Mouse (Mus musculus) ES-E14 (cell line): ENCODE data around the gene Ccl11.

ENCODE experiments used
- CHD2 ChIP-seq: IDR thresholded peaks from 2 replicates; pipeline ENCODE4 v1.6.1; 2014; ENCODE audit warnings: mild to moderate bottlenecking, low read depth, low read length, inconsistent platforms
- HCFC1 ChIP-seq: IDR thresholded peaks from 2 replicates; pipeline ENCODE4 v1.6.1; 2012; ENCODE audit warnings: low read length, inconsistent platforms, borderline replicate concordance; ENCODE audit not compliant: insufficient read depth
- MAFK ChIP-seq: IDR thresholded peaks from 2 replicates; pipeline ENCODE4 v1.6.1; 2014; ENCODE audit warnings: mild to moderate bottlenecking, low read depth, low read length, inconsistent platforms; ENCODE audit not compliant: insufficient read depth
- ZC3H11A ChIP-seq: IDR thresholded peaks from 2 replicates; pipeline ENCODE4 v1.6.1; 2012; ENCODE audit warnings: low read depth, mild to moderate bottlenecking, inconsistent platforms, low read length, borderline replicate concordance
- ZNF384 ChIP-seq: IDR thresholded peaks from 2 replicates; pipeline ENCODE4 v1.6.1; 2012; ENCODE audit warnings: low read depth, low read length, inconsistent platforms

- TF ChIP-seq MAFK (no peak), ZNF384 (no peak), CHD2 (no peak), HCFC1 (no peak), ZC3H11A (no peak)
These were observed 14.8 kb downstream of the Ccl11 start for GRCm38 (mm10) chr11:82072374-82072773.
